Mouse (Mus musculus) neural tube, postnatal 0 days (tissue): ENCODE results near the gene Dnmt3a. TPM values are rescaled to one million over a fixed set of nuclear protein-coding genes. Genes with fewer than 3 reads are reported as not detected.

ENCODE experiments used
- polyA plus RNA-seq: library from polyadenylated mRNA; unstranded; fragments of >200 nt; fragmentation: Nextera tagmentation; extraction: Ambion mirVana; gene quantifications from 2 replicates; pipeline ENCODE4 v1.2.1, GENCODE M21; 2015

Dnmt3a gene
- 153 and 157 TPM in 2 replicates for polyA plus RNA-seq

GRCm38 (mm10) chr12:3805852-3806251 lies at the start of gene Dnmt3a:
Dnmt3a (plus strand) TSS chr12:3806007.

GRCm38 (mm10) chr12:3954651-3955050 lies 148.8 kb downstream of the Dnmt3a start, which contains the start of gene Pomc:
Pomc (plus strand) TSS chr12:3954951.

Other genes with a start within 250 kb of the Dnmt3a start
- 60.0 and 60.9 TPM in 2 replicates for gene Dtnb, start 233.6 kb upstream of the Dnmt3a start, polyA plus RNA-seq
- gene Pomc, start 148.9 kb downstream of the Dnmt3a start, polyA plus RNA-seq, result 3.7 and 3.9 TPM in 2 replicates
- 20.7 and 25.1 TPM in 2 replicates for gene Efr3b, start 232.9 kb downstream of the Dnmt3a start, polyA plus RNA-seq